Mouse (Mus musculus) C2C12 (cell line): ENCODE measurements around the gene Ntrk3.

Source experiments
- CTCF ChIP-seq: IDR thresholded peaks from one replicate; pipeline ENCODE4 v1.5.1; 2011; ENCODE audit not compliant: control insufficient read depth, insufficient read depth, insufficient read length
- FOSL1 ChIP-seq: IDR thresholded peaks from one replicate; pipeline ENCODE4 v1.8.0; 2011; ENCODE audit warnings: mild to moderate bottlenecking, low read length; ENCODE audit not compliant: poor library complexity, insufficient read depth, severe bottlenecking
- MAX ChIP-seq: IDR thresholded peaks from one replicate; pipeline ENCODE4 v1.6.1; 2011; ENCODE audit warnings: mild to moderate bottlenecking, control low read depth

DNA sequence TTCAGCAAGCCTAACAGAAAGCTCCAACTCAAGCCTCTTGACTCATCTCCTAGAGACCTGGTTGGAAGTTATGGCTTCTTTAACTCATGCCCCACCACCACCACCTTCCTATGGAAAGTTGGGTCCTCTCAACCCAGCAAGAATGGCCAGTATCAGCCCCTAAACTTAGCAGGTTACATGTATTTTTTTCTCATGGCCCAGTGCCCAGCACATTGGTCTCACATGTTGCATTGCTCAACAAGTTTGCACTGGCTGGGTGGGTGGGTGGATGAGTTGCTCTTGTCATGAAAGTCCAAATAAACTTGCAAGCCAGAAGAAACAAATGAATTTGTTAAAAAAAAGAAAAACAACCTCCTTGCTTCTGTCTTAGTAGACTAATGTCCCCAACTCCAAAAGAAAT, 353.7 kb downstream of the Ntrk3 start:
- TF ChIP-seq CTCF (no peak), MAX (no peak), FOSL1 (no peak)
